Mouse (Mus musculus): ENCODE data around the gene Gm20388. TPM values are rescaled to one million over a fixed set of nuclear protein-coding genes. Genes with fewer than 3 reads are reported as not detected.
"Not testable (repeated sequence)": the region's sequence is repeated elsewhere in the genome, so short reads cannot be mapped to it uniquely, and the experiment has no call there.

The Gm20388 gene
- polyA plus RNA-seq, 1 experiment from 2014 or later: not detected

GRCm38 (mm10) chr8:123087289-123087688, 3176.6 kb downstream of the Gm20388 start:
- peaks cover 51% of the 10 kb centered on the region for H3K36me3 ChIP-seq (ENCODE audit: control insufficient read depth, insufficient read depth, low read length)
- H3K9me3 ChIP-seq (ENCODE audit: control insufficient read depth, low read length): no peaks in the 10 kb centered on the region
- no peaks in the 10 kb centered on the region for H3K4me1 ChIP-seq (replicated peaks; ENCODE audit: control insufficient read depth, insufficient read depth, low read length)
- H3K9ac ChIP-seq (ENCODE audit: low read length): no peak overlapping the region
- no peak overlapping the region for H3K27ac ChIP-seq (ENCODE audit: low read length)
- no peaks in the 10 kb centered on the region for H3K27me3 ChIP-seq (ENCODE audit: control insufficient read depth, insufficient read depth, low read depth, low read length)
- no peak overlapping the region for H3K4me2 ChIP-seq (ENCODE audit: low read depth, low read length)
- H3K4me3 ChIP-seq (ENCODE audit: low read length): no peak overlapping the region
- ATAC-seq (ENCODE audit: low read depth): no peak
- 71% methylated on average over 9 of the region's 9 CpGs for WGBS

GRCm38 (mm10) chr8:123097216-123097615, 3186.6 kb downstream of the Gm20388 start:
- Histone ChIP-seq H3K4me1 (replicated peaks; ENCODE audit: control insufficient read depth, insufficient read depth, low read length) (peaks cover 3% of the 10 kb centered on the region; the same call in 1 of the 2 replicates), H3K4me2 (ENCODE audit: low read depth, low read length) (no peak overlapping the region), H3K9ac (ENCODE audit: low read length) (no peak overlapping the region), H3K27ac (ENCODE audit: low read length) (no peak overlapping the region), H3K4me3 (ENCODE audit: low read length) (no peak overlapping the region), H3K36me3 (ENCODE audit: control insufficient read depth, insufficient read depth, low read length) (peaks cover 27% of the 10 kb centered on the region), H3K9me3 (ENCODE audit: control insufficient read depth, low read length) (no peaks in the 10 kb centered on the region), H3K27me3 (ENCODE audit: control insufficient read depth, insufficient read depth, low read depth, low read length) (no peaks in the 10 kb centered on the region)
- 89% methylated on average over 11 of the region's 11 CpGs for WGBS
- ATAC-seq (ENCODE audit: low read depth): no peak

GRCm38 (mm10) chr8:123097786-123098584, 3187.3 kb downstream of the Gm20388 start:
- no peaks in the 10 kb centered on the region for H3K9me3 ChIP-seq (ENCODE audit: control insufficient read depth, low read length)
- no peak overlapping the region for H3K27ac ChIP-seq (ENCODE audit: low read length)
- H3K4me2 ChIP-seq (ENCODE audit: low read depth, low read length): no peak overlapping the region
- H3K4me1 ChIP-seq (replicated peaks; ENCODE audit: control insufficient read depth, insufficient read depth, low read length): peaks cover 3% of the 10 kb centered on the region; the same call in 1 of the 2 replicates
- no peak overlapping the region for H3K9ac ChIP-seq (ENCODE audit: low read length)
- peaks cover 27% of the 10 kb centered on the region for H3K36me3 ChIP-seq (ENCODE audit: control insufficient read depth, insufficient read depth, low read length)
- no peaks in the 10 kb centered on the region for H3K27me3 ChIP-seq (ENCODE audit: control insufficient read depth, insufficient read depth, low read depth, low read length)
- WGBS: 82% methylated on average over 12 of the region's 12 CpGs
- H3K4me3 ChIP-seq (ENCODE audit: low read length): no peak overlapping the region
- no peak for ATAC-seq (ENCODE audit: low read depth)

GRCm38 (mm10) chr8:123100288-123100687, 3189.6 kb downstream of the Gm20388 start:
- Histone ChIP-seq H3K9me3 (ENCODE audit: control insufficient read depth, low read length) (no peaks in the 10 kb centered on the region), H3K27me3 (ENCODE audit: control insufficient read depth, insufficient read depth, low read depth, low read length) (no peaks in the 10 kb centered on the region), H3K4me2 (ENCODE audit: low read depth, low read length) (no peak overlapping the region), H3K9ac (ENCODE audit: low read length) (no peak overlapping the region; the same call in 1 of the 2 replicates), H3K27ac (ENCODE audit: low read length) (peak overlapping the region; percentile 73), H3K4me1 (replicated peaks; ENCODE audit: control insufficient read depth, insufficient read depth, low read length) (peaks cover 10% of the 10 kb centered on the region), H3K4me3 (ENCODE audit: low read length) (no peak overlapping the region), H3K36me3 (ENCODE audit: control insufficient read depth, insufficient read depth, low read length) (peaks cover 27% of the 10 kb centered on the region)
- ATAC-seq (ENCODE audit: low read depth): no peak
- 44% methylated on average over 8 of the region's 8 CpGs for WGBS

- H3K9ac ChIP-seq (ENCODE audit: low read length): no peak overlapping the region
- H3K4me2 ChIP-seq (ENCODE audit: low read depth, low read length): peak overlapping the region; percentile 86; the same call in 1 of the 2 replicates
- ATAC-seq (ENCODE audit: low read depth): no peak
- no peak overlapping the region for H3K4me3 ChIP-seq (ENCODE audit: low read length)
- 66% methylated on average over 4 of the region's 4 CpGs for WGBS
- peaks cover 10% of the 10 kb centered on the region for H3K4me1 ChIP-seq (replicated peaks; ENCODE audit: control insufficient read depth, insufficient read depth, low read length)
- H3K9me3 ChIP-seq (ENCODE audit: control insufficient read depth, low read length): no peaks in the 10 kb centered on the region
- peaks cover 32% of the 10 kb centered on the region for H3K36me3 ChIP-seq (ENCODE audit: control insufficient read depth, insufficient read depth, low read length)
- H3K27me3 ChIP-seq (ENCODE audit: control insufficient read depth, insufficient read depth, low read depth, low read length): no peaks in the 10 kb centered on the region
- no peak overlapping the region for H3K27ac ChIP-seq (ENCODE audit: low read length)
Measured at GRCm38 (mm10) chr8:123101244-123101643, 3190.6 kb downstream of the Gm20388 start.

- peak within 1 kb of the TSS; percentile 81 for H3K4me3 ChIP-seq (ENCODE audit: low read length)
- peak; percentile 97 for ATAC-seq (ENCODE audit: low read depth)
- peak within 1 kb of the TSS; percentile 83 for H3K27ac ChIP-seq (ENCODE audit: low read length)
- peaks cover 10% of the 10 kb centered on the region for H3K4me1 ChIP-seq (replicated peaks; ENCODE audit: control insufficient read depth, insufficient read depth, low read length)
- 1% methylated on average over 53 of the region's 56 CpGs for WGBS
- H3K27me3 ChIP-seq (ENCODE audit: control insufficient read depth, insufficient read depth, low read depth, low read length): no peaks in the 10 kb centered on the region
- peaks cover 32% of the 10 kb centered on the region for H3K36me3 ChIP-seq (ENCODE audit: control insufficient read depth, insufficient read depth, low read length)
- peak within 1 kb of the TSS; percentile 86 for H3K4me2 ChIP-seq (ENCODE audit: low read depth, low read length)
- H3K9me3 ChIP-seq (ENCODE audit: control insufficient read depth, low read length): no peaks in the 10 kb centered on the region
- H3K9ac ChIP-seq (ENCODE audit: low read length): peak within 1 kb of the TSS; percentile 97
Measured at GRCm38 (mm10) chr8:123101735-123102685, 3191.4 kb downstream of the Gm20388 start, which contains the start of gene Rpl13. TSS of gene Rpl13 (plus strand) at chr8:123102350.

GRCm38 (mm10) chr8:123102855-123103254, 3192.2 kb downstream of the Gm20388 start:
- H3K36me3 ChIP-seq (ENCODE audit: control insufficient read depth, insufficient read depth, low read length): peaks cover 26% of the 10 kb centered on the region
- H3K4me2 ChIP-seq (ENCODE audit: low read depth, low read length): peak overlapping the region; percentile 78
- not testable (repeated sequence) for ATAC-seq (ENCODE audit: low read depth); H3K9me3 ChIP-seq (ENCODE audit: control insufficient read depth, low read length); H3K27me3 ChIP-seq (ENCODE audit: control insufficient read depth, insufficient read depth, low read depth, low read length)
- peak overlapping the region; percentile 97 for H3K9ac ChIP-seq (ENCODE audit: low read length)
- under 1% methylated on average over 17 of the region's 26 CpGs for WGBS
- peaks cover 10% of the 10 kb centered on the region for H3K4me1 ChIP-seq (replicated peaks; ENCODE audit: control insufficient read depth, insufficient read depth, low read length)
- H3K4me3 ChIP-seq (ENCODE audit: low read length): peak overlapping the region; percentile 81
- H3K27ac ChIP-seq (ENCODE audit: low read length): peak overlapping the region; percentile 83

GRCm38 (mm10) chr8:123103285-123103684, 3192.6 kb downstream of the Gm20388 start:
- Histone ChIP-seq H3K4me2 (ENCODE audit: low read depth, low read length) (peak overlapping the region; percentile 78), H3K4me3 (ENCODE audit: low read length) (peak overlapping the region; percentile 81), H3K27ac (ENCODE audit: low read length) (peak overlapping the region; percentile 83; the same call in 1 of the 2 replicates), H3K9me3 (ENCODE audit: control insufficient read depth, low read length) (no peaks in the 10 kb centered on the region), H3K4me1 (replicated peaks; ENCODE audit: control insufficient read depth, insufficient read depth, low read length) (peaks cover 10% of the 10 kb centered on the region), H3K27me3 (ENCODE audit: control insufficient read depth, insufficient read depth, low read depth, low read length) (no peaks in the 10 kb centered on the region), H3K9ac (ENCODE audit: low read length) (peak overlapping the region; percentile 97), H3K36me3 (ENCODE audit: control insufficient read depth, insufficient read depth, low read length) (peaks cover 25% of the 10 kb centered on the region)
- no peak for ATAC-seq (ENCODE audit: low read depth)
- 10% methylated on average over 13 of the region's 15 CpGs for WGBS
